In genomic region chr17:28931436-28932211, GRCm38 (mm10) we compare ENCODE assay signal across 11 mouse cellular contexts. TPM values are rescaled to one million over a fixed set of nuclear protein-coding genes. Genes with fewer than 3 reads are reported as not detected.
DNase-seq lines count a peak whose midpoint lies in the region; ATAC-seq and TF ChIP-seq lines count a peak whose summit lies in the region.
"Had no signal": no experiment of that assay in that cellular context is flagged by ENCODE, and none has a peak within 500 bp of the region (broad histone marks: within the 10 kb centered on the region; RNA-seq: fewer than 3 reads in every experiment).

No protein-coding gene starts in this region.

- ATAC-seq in erythroblast, adult 5-6 weeks (replicated peaks; ENCODE audit: low FRiP score, poor library complexity, severe bottlenecking), result no peak
- no peak for ATAC-seq in kidney, embryonic 15.5 days (replicated peaks; ENCODE audit: low FRiP score)
- no peak for ATAC-seq in liver, embryonic 13.5 days (ENCODE audit: low read depth)

- H3K4me3 ChIP-seq in erythroblast, embryonic 14.5 days (replicated peaks), result peak overlapping the region; percentile 23
- no peak overlapping the region for H3K4me3 ChIP-seq in kidney, embryonic 15.5 days (replicated peaks)
- no peak overlapping the region for H3K4me3 ChIP-seq in bone marrow, adult 2 months (replicated peaks; ENCODE audit: control insufficient read depth, low read depth, low read length)
- H3K4me3 ChIP-seq in liver, embryonic 13.5 days (replicated peaks), result no peak overlapping the region
- H3K4me3 ChIP-seq: neural tube, embryonic 12.5 days had no signal

- TF ChIP-seq POLR2A in bone marrow, adult 2 months (IDR thresholded peaks at IDR 0.05; ENCODE audit: borderline replicate concordance, control insufficient read depth, low read depth, low read length), result no peak

- peaks cover 81% of the 10 kb centered on the region for H3K4me1 ChIP-seq in erythroblast, embryonic 14.5 days (ENCODE audit: control insufficient read depth)
- peaks cover 30% of the 10 kb centered on the region for H3K4me1 ChIP-seq in kidney, embryonic 15.5 days
- peaks cover 3% of the 10 kb centered on the region; the same call in 1 of the 2 replicates for H3K4me1 ChIP-seq in bone marrow, adult 2 months (ENCODE audit: control insufficient read depth, insufficient read depth, low read length)
- H3K4me1 ChIP-seq in liver, embryonic 13.5 days (replicated peaks), result peaks cover 81% of the 10 kb centered on the region

- H3K9ac ChIP-seq in kidney, embryonic 15.5 days, result no peak overlapping the region
- peak overlapping the region; percentile 84; the same call in 1 of the 2 replicates for H3K9ac ChIP-seq in liver, embryonic 13.5 days
- H3K9ac ChIP-seq: neural tube, embryonic 12.5 days had no signal

- H3K27ac ChIP-seq in kidney, embryonic 15.5 days, result peak overlapping the region; percentile 95
- peak overlapping the region; percentile 30 for H3K27ac ChIP-seq in bone marrow, adult 2 months (ENCODE audit: control insufficient read depth, insufficient read depth, low read depth, low read length, poor library complexity)
- H3K27ac ChIP-seq in liver, embryonic 13.5 days, result peak overlapping the region; percentile 99

- H3K4me2 ChIP-seq in kidney, embryonic 15.5 days, result no peak overlapping the region
- peak overlapping the region; percentile 68; the same call in 1 of the 2 replicates for H3K4me2 ChIP-seq in liver, embryonic 13.5 days

- 75% methylated on average over 18 of the region's 18 CpGs for WGBS in kidney, embryonic 15.5 days
- 86% methylated on average over 18 of the region's 18 CpGs for WGBS in bone marrow, adult 2 months
- WGBS in liver, embryonic 13.5 days (ENCODE audit: insufficient replicate concordance), result 79% methylated on average over 18 of the region's 18 CpGs

- no peaks in the 10 kb centered on the region for H3K27me3 ChIP-seq in erythroblast, embryonic 14.5 days (ENCODE audit: control insufficient read depth)
- no peaks in the 10 kb centered on the region for H3K27me3 ChIP-seq in kidney, embryonic 15.5 days
- no peaks in the 10 kb centered on the region for H3K27me3 ChIP-seq in liver, embryonic 13.5 days
- H3K27me3 ChIP-seq: neural tube, embryonic 12.5 days had no signal

- H3K36me3 ChIP-seq in erythroblast, embryonic 14.5 days (ENCODE audit: control insufficient read depth), result peaks cover 8% of the 10 kb centered on the region
- H3K36me3 ChIP-seq in kidney, embryonic 15.5 days, result no peaks in the 10 kb centered on the region
- H3K36me3 ChIP-seq in liver, embryonic 13.5 days, result no peaks in the 10 kb centered on the region
- H3K36me3 ChIP-seq: neural tube, embryonic 12.5 days had no signal

- TF ChIP-seq CTCF in bone marrow, adult 2 months (IDR thresholded peaks at IDR 0.05; ENCODE audit: control insufficient read depth, insufficient read depth, low read length), result no peak

- peaks cover 8% of the 10 kb centered on the region for H3K9me3 ChIP-seq in erythroblast, embryonic 14.5 days (ENCODE audit: control insufficient read depth, low read length)
- no peaks in the 10 kb centered on the region for H3K9me3 ChIP-seq in kidney, embryonic 15.5 days (replicated peaks)
- H3K9me3 ChIP-seq in liver, embryonic 13.5 days (replicated peaks), result no peaks in the 10 kb centered on the region
- H3K9me3 ChIP-seq: neural tube, embryonic 12.5 days had no signal

- no peak for DNase-seq in kidney, adult 11 months
- no peak for DNase-seq in liver, embryonic 13.5 days
- no peak for DNase-seq in spleen, adult 18-20 months
- no peak for DNase-seq in cerebellum, adult 9-11 months

RNA-seq across cellular contexts. Expression of gene Pxt1, which starts 12.0 kb away (rescaled TPM):
- polyA plus RNA-seq in erythroblast, embryonic 14.5 days (2012), result 0.09 and 0.37 TPM in 2 replicates
- 9.8 TPM in 1 of 2 replicates, not detected in the other for total RNA-seq in erythroblast, adult 5-6 weeks (2015; ENCODE audit: low replicate concordance)
- not detected in 2 replicates for total RNA-seq in erythroblast, adult 5-6 weeks (2017; ENCODE audit: low replicate concordance)
- 0.21 TPM in 1 of 2 replicates, not detected in the other for polyA plus RNA-seq in kidney, embryonic 15.5 days (2015; fragmentation: Nextera tagmentation; extraction: Ambion mirVana)
- 1.3 TPM in 1 of 2 replicates, not detected in the other for polyA plus RNA-seq in bone marrow, adult 2 months (2011; ENCODE audit: insufficient read depth, insufficient read length, low replicate concordance, missing spikeins)
- polyA plus RNA-seq in liver, embryonic 13.5 days (2015; fragmentation: Nextera tagmentation; extraction: Ambion mirVana), result 0.45 and 0.46 TPM in 2 replicates
- total RNA-seq: layer of hippocampus, adult 8-10 months had no signal
- polyA plus RNA-seq: C2C12; neural tube, embryonic 12.5 days had no signal

RNA-seq across cellular contexts. Expression of gene 4930539E08Rik, which starts 16.5 kb away (rescaled TPM):
- not detected in 2 replicates for polyA plus RNA-seq in erythroblast, embryonic 14.5 days (2012)
- total RNA-seq in erythroblast, adult 5-6 weeks (2015; ENCODE audit: low replicate concordance), result not detected in 2 replicates
- total RNA-seq in erythroblast, adult 5-6 weeks (2017; ENCODE audit: low replicate concordance), result 0.17 TPM in 1 of 2 replicates, not detected in the other
- 0.12 and 0.23 TPM in 2 replicates for polyA plus RNA-seq in kidney, embryonic 15.5 days (2015; fragmentation: Nextera tagmentation; extraction: Ambion mirVana)
- polyA plus RNA-seq in bone marrow, adult 2 months (2011; ENCODE audit: insufficient read depth, insufficient read length, low replicate concordance, missing spikeins), result 0.29 TPM in 1 of 2 replicates, not detected in the other
- 0.08 and 0.15 TPM in 2 replicates for polyA plus RNA-seq in liver, embryonic 13.5 days (2015; fragmentation: Nextera tagmentation; extraction: Ambion mirVana)

RNA-seq across cellular contexts. Expression of gene Kctd20, which starts 20.1 kb away (rescaled TPM):
- 11.3 and 19.7 TPM in 2 replicates for polyA plus RNA-seq in erythroblast, embryonic 14.5 days (2012)
- total RNA-seq in erythroblast, adult 5-6 weeks (2015; ENCODE audit: low replicate concordance), result 81.7 and 150 TPM in 2 replicates
- total RNA-seq in erythroblast, adult 5-6 weeks (2017; ENCODE audit: low replicate concordance), result 178 and 221 TPM in 2 replicates
- polyA plus RNA-seq in kidney, embryonic 15.5 days (2015; fragmentation: Nextera tagmentation; extraction: Ambion mirVana), result 88.8 and 91.5 TPM in 2 replicates
- polyA plus RNA-seq in bone marrow, adult 2 months (2011; ENCODE audit: insufficient read depth, insufficient read length, low replicate concordance, missing spikeins), result 50.2 and 81.5 TPM in 2 replicates
- polyA plus RNA-seq in liver, embryonic 13.5 days (2015; fragmentation: Nextera tagmentation; extraction: Ambion mirVana), result 65.8 and 78.6 TPM in 2 replicates

Comparison
In these comparisons a context has a peak if more than half of its experiments do, and no peak if none do; other contexts are left out.
1. H3K27ac ChIP-seq: peak in every context shown above with its lines; median percentile 99 in liver, embryonic 13.5 days; 95 in kidney, embryonic 15.5 days; 30 in bone marrow, adult 2 months.